Mouse (Mus musculus) heart, postnatal 0 days (tissue): ENCODE data around the gene Pde4d.

Source experiments
- CTCF ChIP-seq: IDR thresholded peaks from 2 replicates; pipeline ENCODE4 v1.5.1; 2016; ENCODE audit warnings: antibody characterized with exemption, control low read depth, low read depth
- EP300 ChIP-seq: IDR thresholded peaks from 2 replicates; pipeline ENCODE4 v1.6.1; 2016; ENCODE audit warnings: antibody characterized with exemption, low read depth

- TF ChIP-seq CTCF: no peak
- no peak for TF ChIP-seq EP300
These were observed 761.7 kb downstream of the Pde4d start for GRCm38 (mm10) chr13:109211471-109211870.
